Mouse (Mus musculus) brown adipose tissue, adult 24 weeks (tissue): Measurements from ENCODE around the gene Utf1. TPM values are rescaled to one million over a fixed set of nuclear protein-coding genes. Genes with fewer than 3 reads are reported as not detected.

Experiments used
- polyA plus RNA-seq: library from polyadenylated mRNA; stranded (reverse); fragments of >200 nt; gene quantifications from 2 replicates; pipeline ENCODE4 v1.2.4, GENCODE M21; 2012; ENCODE audit not compliant: missing spikeins, insufficient read depth, insufficient read length

Utf1 gene
- polyA plus RNA-seq, 1 experiment, result not detected

Other genes starting within 250 kb of the Utf1 start
- not detected in 2 replicates for gene Adgra1, start 109.6 kb upstream of the Utf1 start, polyA plus RNA-seq
- 0.32 TPM in 1 of 2 replicates, not detected in the other for gene Kndc1, start 49.1 kb upstream of the Utf1 start, polyA plus RNA-seq
- not detected in 2 replicates for gene 6430531B16Rik, start 35.0 kb downstream of the Utf1 start, polyA plus RNA-seq
- 3.0 TPM in 1 of 2 replicates, not detected in the other for gene Adam8, start 48.8 kb downstream of the Utf1 start, polyA plus RNA-seq
- 12.9 and 13.9 TPM in 2 replicates for gene Zfp511, start 92.6 kb downstream of the Utf1 start, polyA plus RNA-seq
- gene Tubgcp2, start 92.9 kb downstream of the Utf1 start, polyA plus RNA-seq, result 8.6 and 9.1 TPM in 2 replicates
- gene Msx3, start 105.3 kb downstream of the Utf1 start, polyA plus RNA-seq, result not detected in 2 replicates
- not detected in 2 replicates for gene Caly, start 138.8 kb downstream of the Utf1 start, polyA plus RNA-seq
- gene Prap1, start 149.6 kb downstream of the Utf1 start, polyA plus RNA-seq, result not detected in 2 replicates
- gene Fuom, start 158.7 kb downstream of the Utf1 start, polyA plus RNA-seq, result 211 and 236 TPM in 2 replicates
- 45.1 and 45.3 TPM in 2 replicates for gene Paox, start 172.0 kb downstream of the Utf1 start, polyA plus RNA-seq
- 1,018 and 1,090 TPM in 2 replicates for gene Echs1, start 172.7 kb downstream of the Utf1 start, polyA plus RNA-seq
- gene Mtg1, start 193.8 kb downstream of the Utf1 start, polyA plus RNA-seq, result 49.2 and 54.7 TPM in 2 replicates
- not detected in 2 replicates for gene Sprn, start 211.1 kb downstream of the Utf1 start, polyA plus RNA-seq
- not detected in 2 replicates for gene Olfr522, start 221.0 kb downstream of the Utf1 start, polyA plus RNA-seq
- not detected in 2 replicates for gene Olfr523, start 229.4 kb downstream of the Utf1 start, polyA plus RNA-seq